Mouse (Mus musculus) embryonic fibroblast, embryonic 13.5 days (primary cell): ENCODE measurements around the gene Vps29.

Source experiments
- CTCF ChIP-seq: IDR thresholded peaks from 2 replicates; pipeline ENCODE4 v1.5.1; 2011; ENCODE audit warnings: mild to moderate bottlenecking, control low read depth, low read length, moderate library complexity, borderline replicate concordance; ENCODE audit not compliant: insufficient read depth
- POLR2A ChIP-seq: IDR thresholded peaks from 2 replicates; pipeline ENCODE4 v1.6.1; 2011; ENCODE audit warnings: low read depth, mild to moderate bottlenecking, control low read depth, low read length, moderate library complexity

DNA sequence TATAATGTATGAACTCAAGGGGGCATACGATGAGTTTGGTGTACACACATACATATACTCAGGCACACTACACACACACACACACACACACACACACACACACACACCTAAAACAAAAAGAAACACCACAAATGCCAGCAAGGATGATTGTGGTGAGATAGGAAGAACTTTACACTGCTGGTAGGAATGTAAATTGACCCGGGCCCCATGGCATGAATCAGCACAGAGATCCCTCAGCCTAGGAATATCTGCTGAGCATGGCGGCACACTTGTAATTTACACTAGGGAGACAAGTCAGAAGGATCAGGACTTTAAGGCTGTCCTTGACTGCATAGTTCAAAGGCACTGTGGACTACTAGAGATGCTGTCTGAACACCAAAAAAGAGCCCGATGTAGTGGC lies 23.9 kb upstream of the Vps29 start:
- no peak for TF ChIP-seq CTCF
- TF ChIP-seq POLR2A, result no peak
